Mouse (Mus musculus) thymus, postnatal 14 days (tissue): Measurements from ENCODE around the gene Pde6h.
"Not testable (repeated sequence)": the region's sequence is repeated elsewhere in the genome, so short reads cannot be mapped to it uniquely, and the experiment has no call there.

Experiments used
- DNase-seq: peaks from one replicate; pipeline ENCODE4 v3.0.0; 2021

Pde6h gene

GRCm38 (mm10) chr6:136923532-136923931 lies at the start of gene Pde6h:
Gene Pde6h, plus strand, starts transcription at chr6:136923832.
- DNase-seq = no peak

GRCm38 (mm10) chr6:136874599-136874998 lies 49.0 kb upstream of the Pde6h start:
- no peak for DNase-seq

GRCm38 (mm10) chr6:136875670-136876069 lies 48.0 kb upstream of the Pde6h start, which contains the start of gene Mgp:
Gene Mgp, minus strand, starts transcription at chr6:136875823.
- DNase-seq = no peak

- no peak for DNase-seq
Observed at GRCm38 (mm10) chr6:136881678-136882077, 42.0 kb upstream of the Pde6h start.

GRCm38 (mm10) chr6:136883431-136883915 lies 40.2 kb upstream of the Pde6h start:
- no peak for DNase-seq

GRCm38 (mm10) chr6:136883961-136884360 lies 39.7 kb upstream of the Pde6h start:
- no peak for DNase-seq

- DNase-seq = not testable (repeated sequence)
Observed at GRCm38 (mm10) chr6:136884766-136885165, 38.9 kb upstream of the Pde6h start.

- no peak for DNase-seq
Observed at GRCm38 (mm10) chr6:136887854-136888253, 35.8 kb upstream of the Pde6h start.

GRCm38 (mm10) chr6:136889067-136889466 lies 34.6 kb upstream of the Pde6h start:
- no peak for DNase-seq

GRCm38 (mm10) chr6:136889554-136889953 lies 34.1 kb upstream of the Pde6h start:
- DNase-seq = no peak

- DNase-seq = no peak
Observed at GRCm38 (mm10) chr6:136892002-136892401, 31.6 kb upstream of the Pde6h start.

- DNase-seq = no peak
Observed at GRCm38 (mm10) chr6:136894532-136895339, 28.9 kb upstream of the Pde6h start.

GRCm38 (mm10) chr6:136897789-136898188 lies 25.8 kb upstream of the Pde6h start:
- DNase-seq = no peak

GRCm38 (mm10) chr6:136898222-136898621 lies 25.4 kb upstream of the Pde6h start:
- no peak for DNase-seq

- DNase-seq = peak; percentile 42
Observed at GRCm38 (mm10) chr6:136898954-136899353, 24.7 kb upstream of the Pde6h start.

- no peak for DNase-seq
Observed at GRCm38 (mm10) chr6:136900369-136901009, 23.1 kb upstream of the Pde6h start.

GRCm38 (mm10) chr6:136901010-136901409 lies 22.6 kb upstream of the Pde6h start:
- DNase-seq = no peak

GRCm38 (mm10) chr6:136902527-136902926 lies 21.1 kb upstream of the Pde6h start:
- DNase-seq = no peak

GRCm38 (mm10) chr6:136903885-136904470 lies 19.7 kb upstream of the Pde6h start:
- DNase-seq = no peak

- no peak for DNase-seq
Observed at GRCm38 (mm10) chr6:136906283-136906936, 17.2 kb upstream of the Pde6h start.

GRCm38 (mm10) chr6:136906937-136907293 lies 16.7 kb upstream of the Pde6h start:
- no peak for DNase-seq

GRCm38 (mm10) chr6:136910247-136910890 lies 13.3 kb upstream of the Pde6h start:
- DNase-seq = no peak
